Mouse (Mus musculus) cerebellum, adult 2 months (tissue): Measurements from ENCODE around the gene Asb4.

Source experiments
- CTCF ChIP-seq: fragments of 200-500 bp; IDR thresholded peaks from 2 replicates; pipeline ENCODE4 v1.5.1; 2011; ENCODE audit warnings: low read depth, mild to moderate bottlenecking, control low read depth, low read length, moderate library complexity, borderline replicate concordance; ENCODE audit not compliant: insufficient read depth
- POLR2A ChIP-seq: fragments of 200-500 bp; IDR thresholded peaks from 2 replicates; pipeline ENCODE4 v1.6.1; 2011; ENCODE audit warnings: low read length, control low read depth, borderline replicate concordance; ENCODE audit not compliant: insufficient read depth

DNA sequence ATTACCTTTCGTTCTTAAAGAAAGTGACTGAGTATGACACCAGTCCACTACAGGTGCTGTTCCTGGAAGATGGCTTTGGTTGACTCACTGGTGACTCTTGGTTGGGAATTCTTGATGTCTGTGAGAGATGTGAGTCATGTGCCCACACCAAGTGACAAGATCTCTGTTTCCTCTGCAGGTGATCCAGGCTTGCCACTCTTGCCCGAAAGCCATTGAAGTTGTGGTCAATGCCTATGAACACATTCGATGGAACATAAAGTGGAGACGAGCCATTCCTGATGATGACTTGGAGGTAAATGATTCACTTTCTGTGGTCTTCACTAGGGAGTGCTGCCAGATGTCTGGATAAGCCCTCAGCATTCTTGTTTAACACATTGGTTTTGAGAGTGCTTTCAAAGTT lies 46.4 kb downstream of the Asb4 start:
- TF ChIP-seq CTCF (no peak), POLR2A (no peak)
